Mouse (Mus musculus) ES-Bruce4 (cell line): ENCODE data around the gene Rasal2.

Source experiments
- CTCF ChIP-seq: IDR thresholded peaks from one replicate; pipeline ENCODE4 v1.8.1; 2011; ENCODE audit warnings: low read depth, low read length
- EP300 ChIP-seq: IDR thresholded peaks from 2 replicates; pipeline ENCODE4 v1.6.1; 2011; ENCODE audit warnings: low read depth, low read length; ENCODE audit not compliant: insufficient read depth
- POLR2A ChIP-seq: IDR thresholded peaks from one replicate; pipeline ENCODE4 v1.8.1; 2011; ENCODE audit warnings: low read length; ENCODE audit not compliant: insufficient read depth

GRCm38 (mm10) chr1:157285366-157285765, 127.0 kb downstream of the Rasal2 start:
- TF ChIP-seq POLR2A (no peak), CTCF (no peak), EP300 (no peak)
